Mouse (Mus musculus) kidney, embryonic 16.5 days (tissue): Measurements from ENCODE around the gene Tff1. TPM values are rescaled to one million over a fixed set of nuclear protein-coding genes. Genes with fewer than 3 reads are reported as not detected.

Experiments
- ATAC-seq: fragments of 200-750 bp; cut with Nextera tagmentation; 2 replicates; pipeline ENCODE4 v1.8.0; 2017; ENCODE audit warnings: moderate TSS enrichment; ENCODE audit not compliant: low FRiP score, low TSS enrichment
- H3K27ac ChIP-seq: fragments of 300-500 bp; sonication (generic); 2 replicates; pipeline ENCODE4 v1.5.1; 2014; ENCODE audit warnings: low read length
- H3K27me3 ChIP-seq: fragments of 300-500 bp; sonication (generic); 2 replicates; pipeline ENCODE4 v1.6.1; 2014; ENCODE audit warnings: low read length, control low read depth, mixed read lengths; ENCODE audit not compliant: insufficient read depth
- H3K36me3 ChIP-seq: fragments of 300-500 bp; sonication (generic); 2 replicates; pipeline ENCODE4 v1.6.1; 2014; ENCODE audit warnings: low read length, control low read depth, mixed read lengths; ENCODE audit not compliant: insufficient read depth
- H3K4me1 ChIP-seq: fragments of 300-500 bp; sonication (generic); 2 replicates; pipeline ENCODE4 v1.6.1; 2014; ENCODE audit warnings: low read length, control low read depth, mixed read lengths; ENCODE audit not compliant: insufficient read depth
- H3K4me2 ChIP-seq: fragments of 300-500 bp; sonication (generic); replicated peaks from 2 replicates; pipeline ENCODE4 v1.6.1; 2014; ENCODE audit warnings: low read depth, low read length
- H3K4me3 ChIP-seq: fragments of 300-500 bp; sonication (generic); 2 replicates; pipeline ENCODE4 v1.5.1; 2014; ENCODE audit warnings: mild to moderate bottlenecking, low read length
- H3K9ac ChIP-seq: fragments of 300-500 bp; sonication (generic); replicated peaks from 2 replicates; pipeline ENCODE4 v1.6.1; 2014; ENCODE audit warnings: low read length
- H3K9me3 ChIP-seq: fragments of 300-500 bp; sonication (generic); 2 replicates; pipeline ENCODE4 v1.6.1; 2016; ENCODE audit warnings: low read length, control low read depth
- WGBS: fragments of 180-500 bp; shearing (Covaris S2); extraction: QIAGEN DNeasy Blood & Tissue Kit; methylation state at CpG from one replicate; pipeline ENCODE4 v1.1.7; 2014; 5-methylcytosine and 5-hydroxymethylcytosine counted together
- polyA plus RNA-seq: library from polyadenylated mRNA; unstranded; fragments of >200 nt; fragmentation: Nextera tagmentation; extraction: Ambion mirVana; gene quantifications from 2 replicates; pipeline ENCODE4 v1.2.1, GENCODE M21; 2015

Gene Tff1
- polyA plus RNA-seq, 1 experiment from 2014 or later = not detected

DNA sequence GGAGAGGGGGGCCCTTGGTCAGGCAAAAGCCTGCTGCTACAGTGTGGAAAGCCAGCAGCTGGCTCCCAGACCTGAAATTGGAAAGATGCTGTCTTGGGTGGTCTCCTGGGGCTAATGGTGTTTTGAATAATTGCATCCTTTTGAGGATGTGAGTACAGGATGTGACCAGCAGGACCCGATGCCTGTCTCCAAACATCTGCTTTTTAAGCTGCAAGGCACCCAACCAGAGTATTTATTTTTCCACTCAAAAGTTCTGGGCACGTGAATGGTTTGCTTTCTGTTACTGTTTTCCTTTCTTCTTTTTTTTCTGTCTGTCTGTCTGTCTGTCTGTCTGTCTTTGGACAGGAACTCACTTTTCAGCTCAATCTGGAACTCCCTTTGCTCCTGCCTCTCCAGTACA is 27.6 kb upstream of the Tff1 start:
- ATAC-seq = no peak
- peaks cover 9% of the 10 kb centered on the region for H3K4me1 ChIP-seq
- no peak overlapping the region for H3K27ac ChIP-seq
- 33% methylated on average over 2 of the region's 2 CpGs for WGBS
- H3K4me2 ChIP-seq = no peak overlapping the region
- H3K4me3 ChIP-seq = no peak overlapping the region
- no peaks in the 10 kb centered on the region for H3K9me3 ChIP-seq
- no peak overlapping the region for H3K9ac ChIP-seq
- no peaks in the 10 kb centered on the region for H3K27me3 ChIP-seq
- H3K36me3 ChIP-seq = no peaks in the 10 kb centered on the region

DNA sequence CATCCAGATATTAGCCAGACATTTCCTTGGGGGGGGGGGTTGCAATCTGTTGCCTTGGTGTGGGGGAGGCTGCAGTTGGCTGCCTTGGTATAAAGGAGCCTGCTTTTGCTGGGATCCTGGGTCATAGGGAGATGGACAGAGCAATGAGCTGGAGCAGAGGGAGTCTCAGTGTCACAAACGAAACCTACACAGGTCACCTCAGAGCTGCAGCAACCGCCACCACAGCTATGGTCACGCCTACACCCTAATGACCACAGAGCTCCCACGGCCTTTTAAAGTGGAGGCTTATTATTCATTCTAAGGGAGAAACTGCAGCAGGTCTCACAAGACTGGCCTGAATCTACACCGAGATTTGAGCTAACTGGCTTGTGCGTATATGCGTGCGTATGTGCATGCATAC is 26.7 kb upstream of the Tff1 start:
- 46% methylated on average over 8 of the region's 8 CpGs for WGBS
- peak; percentile 52; the same call in 1 of the 2 replicates for ATAC-seq
- H3K27me3 ChIP-seq = no peaks in the 10 kb centered on the region

DNA sequence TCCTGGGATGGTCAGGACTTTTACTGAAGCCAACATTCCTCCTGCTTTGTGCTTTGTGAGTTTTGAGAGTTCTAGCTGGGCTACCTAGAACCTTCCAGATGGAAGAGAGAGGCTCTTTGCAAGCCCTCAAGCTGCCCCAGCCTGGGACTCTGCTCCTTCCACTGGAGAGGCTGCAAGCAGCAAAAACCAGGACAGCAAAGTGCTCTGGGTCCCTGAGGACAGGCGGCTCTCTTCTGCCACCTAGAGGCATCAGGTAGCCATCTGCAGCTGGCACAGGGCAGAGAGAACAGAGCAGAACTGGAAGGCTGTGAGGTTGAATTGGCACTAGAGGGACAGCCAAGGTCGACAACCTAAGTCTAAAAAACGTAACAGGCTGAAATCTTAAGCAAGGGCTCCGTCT is 22.3 kb upstream of the Tff1 start:
- Histone ChIP-seq H3K9me3 (no peaks in the 10 kb centered on the region), H3K27ac (no peak overlapping the region), H3K36me3 (no peaks in the 10 kb centered on the region), H3K4me2 (no peak overlapping the region), H3K4me1 (peaks cover 2% of the 10 kb centered on the region), H3K4me3 (no peak overlapping the region), H3K27me3 (no peaks in the 10 kb centered on the region), H3K9ac (no peak overlapping the region)
- WGBS = 23% methylated on average over 4 of the region's 4 CpGs
- ATAC-seq = no peak

More for the DNA sequence above, 26.7 kb upstream of the Tff1 start:
- no peaks in the 10 kb centered on the region for H3K9me3 ChIP-seq
- no peak overlapping the region for H3K4me2 ChIP-seq
- H3K4me1 ChIP-seq = peaks cover 9% of the 10 kb centered on the region
- H3K27ac ChIP-seq = no peak overlapping the region
- H3K9ac ChIP-seq = no peak overlapping the region
- H3K36me3 ChIP-seq = no peaks in the 10 kb centered on the region
- no peak overlapping the region for H3K4me3 ChIP-seq

DNA sequence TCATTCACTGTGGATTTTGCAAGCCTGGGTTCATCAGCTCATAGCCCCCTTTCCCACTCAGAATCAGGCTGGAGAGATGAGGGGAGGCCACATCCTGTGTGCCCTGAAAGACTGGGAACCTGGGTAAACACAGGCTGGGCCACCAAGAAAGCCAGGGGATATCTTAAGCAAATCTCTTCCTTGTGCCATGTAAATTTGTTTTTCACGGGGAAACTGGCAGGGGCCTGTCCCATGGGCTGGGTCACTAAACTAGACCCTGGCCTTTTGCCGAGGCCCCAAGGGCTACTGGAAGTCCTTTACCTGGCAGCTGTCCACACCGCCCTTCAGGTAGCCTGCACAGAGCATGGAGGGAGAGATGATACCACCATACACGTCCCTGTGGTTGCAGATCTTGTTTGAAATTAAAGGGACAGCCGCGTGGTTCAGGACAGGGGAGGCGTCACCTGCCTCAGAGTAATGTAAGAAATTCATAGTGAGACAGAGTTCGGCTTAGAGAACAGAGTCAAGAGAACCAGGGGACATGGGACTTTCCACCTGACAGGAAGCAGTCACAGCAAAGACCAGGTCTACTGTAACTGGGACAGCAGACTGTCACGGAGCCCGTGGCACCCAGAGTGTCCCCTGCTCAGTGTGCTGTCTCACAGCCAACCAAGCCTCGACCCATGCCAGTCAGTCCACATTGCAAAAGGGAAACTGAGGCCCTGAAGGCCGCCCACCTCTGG is 19.4 kb upstream of the Tff1 start:
- ATAC-seq = no peak
- no peak overlapping the region for H3K4me2 ChIP-seq
- no peak overlapping the region for H3K4me3 ChIP-seq
- H3K9me3 ChIP-seq = no peaks in the 10 kb centered on the region
- H3K9ac ChIP-seq = no peak overlapping the region
- 79% methylated on average over 12 of the region's 12 CpGs for WGBS
- H3K27ac ChIP-seq = no peak overlapping the region
- H3K4me1 ChIP-seq = no peaks in the 10 kb centered on the region
- no peaks in the 10 kb centered on the region for H3K36me3 ChIP-seq
- no peaks in the 10 kb centered on the region for H3K27me3 ChIP-seq

DNA sequence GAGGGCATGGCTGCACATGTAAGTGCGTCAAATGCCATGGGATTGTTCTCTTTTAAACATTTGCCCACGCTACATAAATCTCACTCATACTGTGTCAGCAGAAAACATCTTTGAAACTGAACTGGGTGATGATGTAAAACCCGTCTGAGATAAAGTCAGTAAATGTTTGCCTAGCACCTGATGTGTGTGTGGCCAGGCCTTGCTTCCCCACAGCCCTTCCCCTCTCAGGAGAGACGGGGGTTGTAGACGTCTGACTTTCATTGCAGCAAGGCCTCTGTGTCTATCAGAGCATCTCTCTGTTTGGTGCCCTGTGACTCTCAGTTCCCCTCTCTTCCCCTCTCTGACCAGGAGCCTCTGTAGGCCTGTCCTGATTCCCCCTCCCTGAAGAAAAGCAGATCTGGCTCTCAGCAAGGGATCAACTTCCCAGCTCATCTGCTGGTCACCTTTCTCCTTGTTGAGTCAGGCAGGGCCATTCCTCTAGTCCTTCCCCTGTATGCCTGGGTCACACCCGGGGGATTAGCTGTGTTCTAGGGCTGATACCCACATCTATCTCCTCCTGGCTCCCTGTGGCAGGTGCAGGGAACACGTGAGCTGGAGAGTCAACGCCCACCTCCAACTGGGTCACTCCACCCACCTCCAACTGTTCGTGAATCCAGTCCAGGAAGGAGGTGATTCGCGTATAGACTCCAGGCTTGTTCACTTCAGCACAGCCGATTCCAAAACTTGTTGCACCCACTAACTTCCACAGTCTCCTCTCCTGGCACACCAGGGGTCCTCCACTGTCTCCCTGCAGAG is 18.3 kb upstream of the Tff1 start:
- Histone ChIP-seq H3K9ac (no peak overlapping the region), H3K9me3 (no peaks in the 10 kb centered on the region), H3K4me3 (no peak overlapping the region), H3K4me2 (no peak overlapping the region), H3K36me3 (no peaks in the 10 kb centered on the region), H3K27ac (no peak overlapping the region), H3K4me1 (no peaks in the 10 kb centered on the region), H3K27me3 (no peaks in the 10 kb centered on the region)
- no peak for ATAC-seq
- 58% methylated on average over 12 of the region's 12 CpGs for WGBS

DNA sequence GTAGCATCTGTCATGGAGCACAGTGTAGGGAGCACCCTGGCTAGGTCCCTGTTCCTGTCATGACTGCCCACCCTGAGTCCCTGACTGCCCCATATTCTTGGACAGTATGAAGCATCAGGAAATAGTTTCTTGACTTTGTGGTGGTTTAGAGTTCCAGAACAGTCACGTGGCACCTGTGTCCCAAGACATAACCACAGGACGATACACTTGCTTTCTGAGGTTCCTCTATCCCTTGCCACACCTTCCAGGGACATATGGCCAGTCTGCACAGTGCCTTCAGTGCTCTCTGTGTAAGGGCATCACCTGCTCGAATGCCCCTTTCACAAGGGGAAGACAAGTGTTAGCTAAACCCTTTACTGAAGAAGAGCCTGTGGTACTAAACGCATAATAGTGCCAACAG is 16.4 kb upstream of the Tff1 start:
- H3K4me3 ChIP-seq = no peak overlapping the region
- no peak overlapping the region for H3K4me2 ChIP-seq
- H3K9ac ChIP-seq = no peak overlapping the region
- no peak overlapping the region for H3K27ac ChIP-seq
- H3K9me3 ChIP-seq = no peaks in the 10 kb centered on the region
- H3K36me3 ChIP-seq = no peaks in the 10 kb centered on the region
- ATAC-seq = no peak
- WGBS = 88% methylated on average over 4 of the region's 4 CpGs
- H3K4me1 ChIP-seq = no peaks in the 10 kb centered on the region
- H3K27me3 ChIP-seq = no peaks in the 10 kb centered on the region

DNA sequence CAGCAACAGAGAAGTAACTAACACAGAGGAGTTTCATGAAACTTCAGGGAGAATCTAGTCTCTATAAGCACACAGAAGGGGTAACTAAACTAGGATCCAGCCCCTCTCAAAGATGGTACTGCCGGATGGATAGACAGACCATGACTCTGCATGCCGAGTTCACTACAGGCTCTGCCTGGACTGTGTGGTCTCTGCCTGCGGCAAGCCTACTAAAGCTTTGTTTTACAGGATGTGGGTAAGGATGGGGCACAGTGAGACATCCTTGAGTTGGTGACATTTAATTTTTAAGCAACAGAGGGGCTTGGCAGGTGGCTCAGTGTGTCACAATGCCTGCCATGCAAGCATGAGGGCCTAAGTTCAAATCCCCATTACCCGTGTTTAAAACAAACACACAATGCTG is 11.2 kb upstream of the Tff1 start:
- 86% methylated on average over 4 of the region's 4 CpGs for WGBS
- no peak for ATAC-seq
- Histone ChIP-seq H3K4me2 (no peak overlapping the region), H3K36me3 (no peaks in the 10 kb centered on the region), H3K4me3 (no peak overlapping the region), H3K4me1 (no peaks in the 10 kb centered on the region), H3K9me3 (no peaks in the 10 kb centered on the region), H3K27ac (no peak overlapping the region), H3K9ac (no peak overlapping the region), H3K27me3 (no peaks in the 10 kb centered on the region)

DNA sequence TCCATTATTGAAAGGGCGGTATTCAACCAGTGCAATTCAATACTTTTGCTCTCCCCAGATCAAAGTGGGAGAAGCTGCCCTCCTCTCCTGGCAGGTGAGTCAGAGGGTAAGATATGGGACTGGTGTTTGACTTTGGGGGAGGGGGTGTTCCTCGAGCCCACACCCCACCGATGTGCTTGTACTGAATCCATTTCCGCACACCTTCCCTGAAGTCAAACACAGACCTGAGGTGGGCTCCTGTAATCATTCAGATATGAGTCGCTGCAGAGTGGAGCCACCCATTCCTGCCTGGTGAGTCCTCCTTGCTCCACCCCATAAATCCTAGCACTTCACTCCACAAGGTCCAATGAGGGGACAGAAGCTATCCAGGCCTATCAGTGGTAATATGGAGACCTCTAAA is 4.7 kb upstream of the Tff1 start:
- Histone ChIP-seq H3K9ac (no peak overlapping the region), H3K27ac (no peak overlapping the region), H3K9me3 (no peaks in the 10 kb centered on the region), H3K4me3 (no peak overlapping the region), H3K27me3 (no peaks in the 10 kb centered on the region), H3K4me2 (no peak overlapping the region), H3K36me3 (no peaks in the 10 kb centered on the region), H3K4me1 (no peaks in the 10 kb centered on the region)
- ATAC-seq = no peak
- WGBS = 76% methylated on average over 5 of the region's 5 CpGs

DNA sequence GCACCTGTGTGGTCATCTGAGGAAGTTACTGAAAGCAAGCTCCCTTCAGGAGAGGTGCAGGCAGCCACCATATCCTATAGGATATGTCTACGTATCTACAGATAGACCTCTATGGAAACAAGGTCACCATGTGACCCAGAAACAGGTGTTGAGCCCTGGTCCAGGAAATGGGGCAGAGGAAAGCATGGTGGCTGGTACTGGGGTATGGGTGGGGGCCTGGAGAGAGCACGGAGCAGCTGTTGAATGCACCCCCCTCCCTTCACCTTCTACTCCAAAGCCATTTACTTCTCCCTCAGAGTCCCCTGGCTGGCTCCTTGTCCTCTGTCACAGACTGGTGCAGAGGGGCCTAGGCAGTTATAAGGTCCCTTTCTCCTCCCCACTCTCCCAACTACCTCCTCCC is 1.3 kb downstream of the Tff1 start:
- ATAC-seq = no peak
- no peak overlapping the region for H3K4me3 ChIP-seq
- H3K9ac ChIP-seq = no peak overlapping the region
- H3K27me3 ChIP-seq = no peaks in the 10 kb centered on the region
- no peak overlapping the region for H3K4me2 ChIP-seq
- H3K27ac ChIP-seq = no peak overlapping the region
- H3K36me3 ChIP-seq = no peaks in the 10 kb centered on the region
- H3K4me1 ChIP-seq = no peaks in the 10 kb centered on the region
- 71% methylated on average over 2 of the region's 2 CpGs for WGBS
- H3K9me3 ChIP-seq = no peaks in the 10 kb centered on the region

DNA sequence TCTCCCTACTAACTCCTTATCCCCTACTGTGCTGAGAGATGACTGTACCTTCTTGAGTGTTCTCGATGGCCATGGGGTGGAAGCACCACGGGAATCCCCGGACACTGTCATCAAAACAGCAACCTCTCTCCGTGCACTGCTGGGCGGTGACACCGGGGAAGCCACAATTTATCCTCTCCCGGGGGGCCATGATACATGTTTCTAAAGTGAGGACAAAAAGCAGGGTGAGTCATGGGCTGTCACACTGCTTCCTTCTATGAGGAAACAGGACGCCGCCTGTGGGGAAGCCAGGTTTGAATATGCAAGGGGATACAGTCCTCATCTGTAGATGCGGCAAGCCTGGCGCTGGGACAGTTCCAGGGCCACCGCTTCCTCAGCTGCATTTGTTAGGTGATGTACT is 2.5 kb downstream of the Tff1 start:
- ATAC-seq = no peak
- Histone ChIP-seq H3K27me3 (no peaks in the 10 kb centered on the region), H3K4me2 (no peak overlapping the region), H3K36me3 (no peaks in the 10 kb centered on the region), H3K27ac (no peak overlapping the region), H3K4me3 (no peak overlapping the region), H3K4me1 (no peaks in the 10 kb centered on the region), H3K9me3 (no peaks in the 10 kb centered on the region), H3K9ac (no peak overlapping the region)
- WGBS = 83% methylated on average over 12 of the region's 12 CpGs
